Mouse (Mus musculus) spleen, adult 18-20 months (tissue): Measurements from ENCODE around the gene Htr1a.
A peak's percentile ranks its signal among the peaks of the same experiment; 100 is the strongest.

Source experiments
- DNase-seq, 2 experiments: peaks; one replicate each; pipeline ENCODE4 v3.0.0; 2022; ENCODE audit warnings: mixed read lengths in 2 of 2

The Htr1a gene

GRCm38 (mm10) chr13:105443339-105443738, at the start of gene Htr1a:
Htr1a (plus strand) TSS chr13:105443639.
- no peak for DNase-seq

- DNase-seq = no peak
Measured at GRCm38 (mm10) chr13:105411535-105412326, 31.7 kb upstream of the Htr1a start.

DNA sequence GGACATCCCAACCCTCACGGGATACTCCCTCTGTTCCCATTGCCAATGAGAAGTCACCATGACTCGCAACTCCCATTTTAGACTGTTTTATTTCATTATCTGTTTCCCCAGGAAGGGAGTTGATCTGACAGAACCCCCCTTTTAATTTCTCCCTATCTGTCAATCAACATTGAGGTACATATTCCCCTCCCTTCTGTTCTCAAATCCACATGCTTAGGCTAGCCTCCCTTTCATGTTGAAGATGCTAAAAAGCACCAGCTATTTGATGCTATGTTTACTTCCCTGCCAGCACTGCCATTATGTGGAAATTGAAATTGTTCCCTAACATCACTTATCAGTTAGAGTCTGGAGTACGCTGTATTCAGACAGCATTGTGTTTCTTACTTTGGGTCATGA, 31.1 kb upstream of the Htr1a start:
- no peak for DNase-seq

GRCm38 (mm10) chr13:105433141-105433540, 10.3 kb upstream of the Htr1a start:
- no peak for DNase-seq

DNA sequence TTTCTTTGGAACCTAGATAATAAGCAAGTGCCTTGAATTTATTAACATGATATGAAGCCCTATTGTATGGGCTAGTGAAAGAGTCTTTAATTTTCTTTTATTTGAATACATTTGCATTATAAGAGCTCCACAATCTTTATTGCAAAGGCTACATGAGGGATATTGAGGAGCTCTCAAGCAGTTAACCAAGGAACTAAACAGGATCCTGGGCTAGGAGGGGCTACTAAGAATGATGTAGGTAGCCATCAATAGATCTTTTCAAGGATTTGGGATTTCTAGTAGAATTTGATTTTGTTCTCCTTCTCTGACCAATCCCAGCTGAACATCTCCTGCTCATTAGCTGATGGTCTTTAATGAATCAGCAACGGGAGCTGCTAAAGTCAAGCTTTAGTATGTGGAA, 9.8 kb upstream of the Htr1a start:
- DNase-seq = no peak

GRCm38 (mm10) chr13:105442576-105442975, 863 bp upstream of the Htr1a start:
- peak in 1 of 2 experiments; percentile 11 for DNase-seq

GRCm38 (mm10) chr13:105443871-105444237, 415 bp downstream of the Htr1a start:
- no peak for DNase-seq

GRCm38 (mm10) chr13:105444238-105444894, 927 bp downstream of the Htr1a start:
- no peak for DNase-seq

DNA sequence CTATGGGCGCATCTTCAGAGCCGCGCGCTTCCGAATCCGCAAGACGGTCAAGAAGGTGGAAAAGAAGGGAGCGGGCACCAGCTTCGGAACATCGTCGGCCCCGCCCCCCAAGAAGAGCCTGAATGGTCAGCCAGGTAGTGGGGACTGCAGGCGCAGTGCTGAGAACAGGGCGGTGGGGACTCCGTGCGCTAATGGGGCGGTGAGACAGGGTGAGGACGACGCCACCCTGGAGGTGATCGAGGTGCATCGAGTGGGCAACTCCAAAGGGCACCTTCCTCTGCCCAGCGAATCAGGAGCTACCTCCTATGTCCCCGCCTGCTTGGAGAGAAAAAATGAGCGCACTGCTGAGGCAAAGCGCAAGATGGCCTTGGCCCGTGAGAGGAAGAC, 1.4 kb downstream of the Htr1a start:
- DNase-seq = no peak

DNA sequence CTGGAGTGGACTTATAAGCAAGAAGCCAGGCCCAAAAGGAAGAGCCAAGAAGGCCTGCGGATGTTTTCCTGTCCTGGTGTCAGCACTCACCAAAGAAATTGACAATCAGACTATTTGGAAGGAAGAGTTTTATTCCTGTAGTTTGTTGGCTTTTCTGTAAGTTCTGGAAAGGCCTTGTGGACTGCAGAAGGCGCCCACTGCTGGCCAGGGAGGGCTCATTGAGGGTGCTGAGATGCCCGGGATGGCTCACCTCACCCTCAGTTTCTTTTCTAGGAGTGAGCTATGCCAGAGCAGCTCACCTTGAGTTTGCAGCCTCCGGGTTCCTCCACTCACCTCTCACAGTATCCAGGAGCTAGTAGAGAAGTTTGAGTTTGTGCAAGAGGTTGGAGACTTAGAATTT, 2.8 kb downstream of the Htr1a start:
- DNase-seq = no peak

DNA sequence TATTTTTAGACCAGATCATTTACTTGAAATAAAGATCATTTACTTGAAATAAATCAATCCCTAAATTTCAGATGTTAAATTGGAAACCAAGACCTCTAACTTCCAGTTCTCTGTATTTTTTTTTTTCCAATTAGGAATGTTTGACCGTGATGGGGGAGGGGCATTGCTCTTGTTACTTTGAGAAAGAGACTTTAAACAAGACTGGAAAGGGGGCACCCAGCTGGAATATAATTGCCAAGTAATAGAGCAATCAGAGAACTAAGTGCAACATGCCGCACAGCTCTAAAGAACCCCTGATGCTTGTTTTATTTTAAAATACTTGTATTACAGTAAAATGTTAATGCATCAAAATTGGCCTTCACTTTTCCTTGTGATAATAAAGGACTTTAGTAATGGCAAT, 4.3 kb downstream of the Htr1a start:
- DNase-seq = no peak

- no peak for DNase-seq
Measured at GRCm38 (mm10) chr13:105451536-105451935, 8.1 kb downstream of the Htr1a start.
